Comparison of ENCODE assay signal across 16 mouse cellular contexts in genomic region chr11:3922731-3923130, GRCm38 (mm10).
"Had no signal": no experiment of that assay in that cellular context is flagged by ENCODE, and none has a peak within 500 bp of the region (broad histone marks: within the 10 kb centered on the region; RNA-seq: fewer than 3 reads in every experiment).

No protein-coding gene starts in this region.

- H3K9ac ChIP-seq: neural tube, embryonic 13.5 days; neural tube, embryonic 15.5 days; stomach, embryonic 15.5 days had no signal

- H3K27me3 ChIP-seq: neural tube, embryonic 13.5 days; neural tube, embryonic 15.5 days; stomach, embryonic 15.5 days had no signal

- H3K4me3 ChIP-seq: neural tube, embryonic 13.5 days; neural tube, embryonic 15.5 days; stomach, embryonic 15.5 days had no signal

- H3K9me3 ChIP-seq: neural tube, embryonic 13.5 days; neural tube, embryonic 15.5 days; stomach, embryonic 15.5 days had no signal

- H3K4me1 ChIP-seq: neural tube, embryonic 13.5 days; neural tube, embryonic 15.5 days; stomach, embryonic 15.5 days had no signal

- DNase-seq: retina, postnatal 1 day; right cerebral cortex, adult 18-20 months; right cerebral cortex, postnatal 14 days; right cerebral cortex, postnatal 25 days; right cerebral cortex, postnatal 4 days; spleen, adult 18-20 months; thymus, adult 18-20 months; thymus, adult 2 months; thymus, postnatal 14 days; thymus, postnatal 25 days; thymus, postnatal 36 days; thymus, postnatal 4 days had no signal

- H3K4me2 ChIP-seq: neural tube, embryonic 13.5 days; neural tube, embryonic 15.5 days; stomach, embryonic 15.5 days had no signal

- H3K27ac ChIP-seq: neural tube, embryonic 13.5 days; neural tube, embryonic 15.5 days; stomach, embryonic 15.5 days; stomach, postnatal 0 days had no signal

- H3K36me3 ChIP-seq: stomach, embryonic 15.5 days had no signal
